Mouse (Mus musculus) kidney, embryonic 15.5 days (tissue): ENCODE measurements around the gene Rnft2. TPM values are rescaled to one million over a fixed set of nuclear protein-coding genes. Genes with fewer than 3 reads are reported as not detected.
A peak's percentile ranks its signal among the peaks of the same experiment; 100 is the strongest.

Experiments used
- ATAC-seq: fragments of 200-750 bp; cut with Nextera tagmentation; replicated peaks from 2 replicates; pipeline ENCODE4 v1.8.0; 2017; ENCODE audit warnings: moderate TSS enrichment; ENCODE audit not compliant: low FRiP score
- H3K27ac ChIP-seq: fragments of 300-500 bp; sonication (generic); 2 replicates; pipeline ENCODE4 v1.5.1; 2015; ENCODE audit warnings: mild to moderate bottlenecking, inconsistent platforms
- H3K27me3 ChIP-seq: fragments of 300-500 bp; sonication (generic); 2 replicates; pipeline ENCODE4 v1.6.1; 2015; ENCODE audit warnings: inconsistent platforms
- H3K36me3 ChIP-seq: fragments of 300-500 bp; sonication (generic); 2 replicates; pipeline ENCODE4 v1.6.1; 2015; ENCODE audit warnings: inconsistent platforms
- H3K4me1 ChIP-seq: fragments of 300-500 bp; sonication (generic); 2 replicates; pipeline ENCODE4 v1.6.1; 2015; ENCODE audit warnings: inconsistent platforms
- H3K4me2 ChIP-seq: fragments of 300-500 bp; sonication (generic); 2 replicates; pipeline ENCODE4 v1.6.1; 2015; ENCODE audit warnings: moderate library complexity, mild to moderate bottlenecking, inconsistent platforms
- H3K4me3 ChIP-seq: fragments of 300-500 bp; sonication (generic); replicated peaks from 2 replicates; pipeline ENCODE4 v1.5.1; 2015; ENCODE audit warnings: mild to moderate bottlenecking, inconsistent platforms
- H3K9ac ChIP-seq: fragments of 300-500 bp; sonication (generic); 2 replicates; pipeline ENCODE4 v1.6.1; 2015; ENCODE audit warnings: mild to moderate bottlenecking, inconsistent platforms
- H3K9me3 ChIP-seq: fragments of 300-500 bp; sonication (generic); replicated peaks from 2 replicates; pipeline ENCODE4 v1.6.1; 2016; ENCODE audit warnings: inconsistent platforms
- WGBS: fragments of 180-500 bp; shearing (Covaris S2); methylation state at CpG from one replicate; pipeline ENCODE4 v1.1.7; 2015; ENCODE audit warnings: mixed read lengths; 5-methylcytosine and 5-hydroxymethylcytosine counted together
- polyA plus RNA-seq: library from polyadenylated mRNA; unstranded; fragments of >200 nt; fragmentation: Nextera tagmentation; extraction: Ambion mirVana; gene quantifications from 2 replicates; pipeline ENCODE4 v1.2.1, GENCODE M21; 2015

Rnft2 gene
- 3.1 and 3.5 TPM in 2 replicates for polyA plus RNA-seq

DNA sequence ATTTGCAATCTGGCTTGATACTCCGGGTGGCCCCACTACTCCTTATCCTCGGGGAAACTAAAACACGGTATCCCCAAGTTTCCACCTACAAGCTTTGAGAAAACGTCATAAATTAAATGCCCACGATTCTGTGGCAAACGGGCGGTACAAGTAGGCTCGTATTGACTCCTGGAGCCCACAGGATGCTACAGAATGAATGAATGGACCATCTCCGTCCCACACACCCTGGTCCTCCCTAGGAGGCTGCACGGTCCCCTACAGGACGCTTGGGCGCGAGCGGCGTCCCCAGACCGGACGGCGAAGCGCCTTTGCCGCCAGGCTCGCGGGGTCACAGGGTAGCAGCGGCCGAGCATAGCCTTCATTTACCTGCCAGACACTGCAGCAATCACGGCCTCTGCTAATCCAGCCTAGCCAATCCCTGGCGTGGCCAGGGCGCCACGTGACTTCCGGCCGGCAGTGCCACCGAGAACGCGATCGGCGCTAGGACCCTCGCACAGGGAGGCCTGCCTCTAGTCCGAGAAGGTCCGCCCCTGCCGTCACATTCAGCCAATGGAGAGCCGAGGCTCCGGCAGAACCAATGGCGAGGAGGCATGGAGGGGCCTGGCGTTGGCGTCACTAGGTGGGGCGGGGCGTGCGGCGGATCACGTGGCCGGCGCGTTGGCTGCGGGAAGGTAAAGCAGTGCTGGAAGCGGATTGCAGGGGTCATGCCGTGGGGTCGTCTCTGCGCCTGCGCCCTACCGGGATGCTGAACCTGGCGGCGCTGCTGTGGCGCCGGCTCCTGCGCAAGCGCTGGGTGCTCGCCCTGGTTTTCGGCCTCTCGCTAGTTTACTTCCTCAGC, at the start of gene Rnft2, which contains the start of gene 2410131K14Rik:
Gene Rnft2 (minus strand): TSS at position 511 of the 838 bp plus-strand sequence.
Gene 2410131K14Rik (plus strand): TSS at position 622 of the 838 bp plus-strand sequence.
- WGBS, result under 1% methylated on average over 68 of the region's 68 CpGs
- ATAC-seq, result peak; percentile 100
- no peaks in the 10 kb centered on the region for H3K9me3 ChIP-seq
- peak within 1 kb of the TSS; percentile 86 for H3K4me2 ChIP-seq
- H3K9ac ChIP-seq, result peak within 1 kb of the TSS; percentile 74
- H3K4me3 ChIP-seq, result peak within 1 kb of the TSS; percentile 86
- peaks cover 18% of the 10 kb centered on the region for H3K4me1 ChIP-seq
- H3K27ac ChIP-seq, result peak within 1 kb of the TSS; percentile 89
- peaks cover 36% of the 10 kb centered on the region for H3K36me3 ChIP-seq
- H3K27me3 ChIP-seq, result no peaks in the 10 kb centered on the region

DNA sequence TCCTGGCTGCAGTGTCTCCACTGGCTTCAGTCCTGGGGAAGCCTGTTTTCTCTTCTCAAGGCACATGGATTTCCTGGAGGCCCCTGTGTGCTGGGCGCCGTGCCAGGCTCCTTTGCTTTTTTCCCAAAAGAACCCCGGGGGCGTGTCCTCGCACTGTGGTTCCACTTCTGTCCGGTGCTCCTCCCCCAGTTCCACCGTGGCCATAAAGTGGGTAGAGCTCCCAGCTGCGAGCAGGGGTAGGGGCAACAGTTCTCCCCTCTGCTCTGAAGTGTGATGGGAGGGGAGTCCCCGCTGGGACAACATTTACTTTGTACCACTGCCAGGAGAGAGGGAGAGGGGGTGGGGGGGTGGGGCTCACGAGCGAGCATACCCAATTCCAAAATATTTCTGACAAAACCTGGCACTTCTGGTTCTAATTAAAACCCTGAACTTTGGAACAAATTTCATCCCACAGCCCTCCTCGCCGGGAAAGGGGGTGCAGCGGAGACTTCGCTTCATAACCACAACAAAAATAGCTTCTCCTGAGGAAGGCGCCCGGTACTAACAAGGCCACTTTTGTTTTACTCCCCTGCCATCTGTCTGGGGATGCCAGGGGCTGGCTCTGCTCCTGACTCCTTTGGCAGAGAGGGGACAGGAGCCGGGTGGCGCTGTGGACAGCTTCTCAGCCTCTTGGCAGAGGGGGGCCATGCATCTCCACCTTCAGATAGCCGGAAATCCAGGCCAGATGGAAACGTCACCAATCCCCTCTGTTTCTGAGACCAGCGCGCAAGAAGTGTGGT, 49.4 kb upstream of the Rnft2 start:
- peak; percentile 59 for ATAC-seq
- WGBS, result 26% methylated on average over 23 of the region's 23 CpGs
- Histone ChIP-seq H3K27me3 (peaks cover 30% of the 10 kb centered on the region), H3K4me3 (peak overlapping the region; percentile 23), H3K27ac (peak overlapping the region; percentile 57), H3K4me2 (peak overlapping the region; percentile 53), H3K9me3 (no peaks in the 10 kb centered on the region), H3K4me1 (peaks cover 40% of the 10 kb centered on the region), H3K9ac (no peak overlapping the region), H3K36me3 (no peaks in the 10 kb centered on the region)

DNA sequence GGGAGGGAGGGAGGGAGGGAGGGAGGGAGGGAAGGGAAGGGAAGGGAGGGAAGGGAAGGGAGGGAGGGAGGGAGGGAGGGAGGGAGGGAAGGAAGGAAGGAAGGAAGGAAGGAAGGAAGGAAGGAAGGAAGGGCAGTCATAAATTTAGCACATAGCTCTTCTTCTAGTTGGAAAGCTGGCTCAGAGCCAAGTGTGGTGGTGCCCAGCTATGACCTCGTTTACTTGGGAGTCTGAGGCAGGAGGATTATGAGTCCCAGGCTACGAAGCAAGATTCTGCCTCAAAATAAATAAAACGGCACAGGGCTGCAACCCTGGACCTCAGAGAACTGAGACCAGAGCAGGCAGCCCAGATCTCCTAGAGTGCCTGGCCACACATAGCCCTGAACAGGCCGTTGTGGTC, 47.6 kb upstream of the Rnft2 start:
- Histone ChIP-seq H3K9ac (no peak overlapping the region), H3K4me3 (no peak overlapping the region), H3K36me3 (no peaks in the 10 kb centered on the region), H3K9me3 (no peaks in the 10 kb centered on the region), H3K27ac (no peak overlapping the region), H3K27me3 (peaks cover 16% of the 10 kb centered on the region), H3K4me1 (peaks cover 32% of the 10 kb centered on the region), H3K4me2 (no peak overlapping the region)
- WGBS, result 62% methylated on average over 4 of the region's 4 CpGs
- no peak for ATAC-seq

DNA sequence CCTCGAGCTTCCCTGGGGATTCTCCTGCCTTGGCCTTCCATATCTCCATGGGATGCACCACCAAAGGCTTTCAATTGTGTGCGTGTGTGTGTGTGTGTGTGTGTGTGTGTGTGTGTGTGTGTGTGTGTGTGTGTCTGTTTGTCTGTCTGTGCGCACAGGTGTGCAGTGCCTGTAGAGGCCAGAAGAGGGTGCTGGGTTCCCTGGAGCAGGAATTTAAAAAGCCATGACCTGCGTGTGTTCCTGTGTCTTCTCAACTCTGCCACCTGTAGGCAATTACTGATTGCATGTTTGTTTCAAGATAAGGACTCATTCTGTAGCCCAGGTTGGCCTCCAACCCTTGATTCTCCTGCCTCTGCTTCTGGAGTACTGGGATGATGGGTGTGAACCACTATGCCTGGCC, 46.5 kb upstream of the Rnft2 start:
- Histone ChIP-seq H3K9ac (no peak overlapping the region), H3K4me3 (no peak overlapping the region), H3K9me3 (no peaks in the 10 kb centered on the region), H3K36me3 (no peaks in the 10 kb centered on the region), H3K4me1 (peaks cover 27% of the 10 kb centered on the region), H3K4me2 (no peak overlapping the region), H3K27ac (no peak overlapping the region), H3K27me3 (peaks cover 15% of the 10 kb centered on the region)
- WGBS, result 96% methylated on average over 4 of the region's 4 CpGs
- ATAC-seq, result no peak

DNA sequence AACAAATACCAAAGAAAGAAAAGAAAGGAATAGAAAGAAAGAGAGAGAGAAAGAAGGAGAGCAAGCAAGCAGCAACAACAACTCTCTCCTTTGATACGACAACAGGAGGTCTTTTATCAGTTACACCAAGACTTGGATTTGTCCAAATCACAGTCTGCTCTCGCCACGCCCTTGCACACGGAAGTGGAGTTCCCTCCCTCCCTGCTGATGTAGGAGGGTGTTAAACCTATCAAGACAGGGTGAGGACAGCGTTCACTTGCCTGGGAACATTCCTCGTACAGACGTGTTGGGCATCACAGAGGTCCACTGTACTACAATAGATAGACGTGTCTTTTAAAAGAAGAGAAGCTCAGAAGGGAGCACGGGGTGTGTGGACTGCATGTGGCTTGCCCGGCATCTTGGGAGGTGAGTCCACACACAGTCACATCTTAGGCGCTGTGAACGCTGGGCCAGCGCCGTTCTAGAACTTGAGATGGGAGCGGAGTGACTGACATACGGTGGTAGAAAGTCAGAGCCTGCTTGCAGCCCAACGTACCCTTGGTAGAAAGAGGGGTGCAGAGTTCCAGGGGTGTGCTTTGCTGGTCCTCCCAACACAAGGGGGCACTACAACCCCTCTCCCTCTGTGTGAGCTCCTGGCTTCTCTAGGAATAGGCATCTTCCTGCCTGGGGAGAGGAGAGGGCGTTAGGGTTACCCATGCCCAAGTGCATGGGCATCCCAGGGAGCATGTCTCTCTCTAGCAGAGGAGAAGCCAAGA, 33.0 kb upstream of the Rnft2 start:
- peaks cover 66% of the 10 kb centered on the region for H3K27me3 ChIP-seq
- H3K4me1 ChIP-seq, result peaks cover 15% of the 10 kb centered on the region
- H3K4me2 ChIP-seq, result no peak overlapping the region
- ATAC-seq, result no peak
- H3K27ac ChIP-seq, result no peak overlapping the region
- H3K4me3 ChIP-seq, result no peak overlapping the region
- H3K9ac ChIP-seq, result no peak overlapping the region
- WGBS, result 89% methylated on average over 18 of the region's 18 CpGs
- H3K9me3 ChIP-seq, result no peaks in the 10 kb centered on the region
- no peaks in the 10 kb centered on the region for H3K36me3 ChIP-seq

DNA sequence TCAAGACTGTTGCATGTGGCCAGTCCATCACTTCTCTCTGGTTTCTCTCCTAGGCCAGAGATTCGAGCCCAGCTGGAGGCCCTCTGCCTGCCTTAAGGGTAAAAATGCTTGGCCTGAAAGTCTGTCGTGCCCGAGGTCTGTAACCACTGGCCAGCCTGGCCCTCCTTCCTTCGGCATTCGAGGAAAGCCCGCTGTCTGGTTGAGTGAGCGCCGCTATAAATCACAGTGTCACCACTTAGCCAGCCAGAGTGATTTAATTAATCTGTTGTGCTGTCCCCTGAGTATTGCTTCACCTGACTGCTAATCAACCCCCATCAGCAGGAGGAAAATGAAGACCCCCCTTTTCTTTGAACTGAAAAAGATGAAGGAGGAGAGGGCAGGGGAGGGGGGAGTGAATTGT, 31.8 kb upstream of the Rnft2 start:
- 19% methylated on average over 8 of the region's 8 CpGs for WGBS
- no peaks in the 10 kb centered on the region for H3K36me3 ChIP-seq
- no peaks in the 10 kb centered on the region for H3K9me3 ChIP-seq
- ATAC-seq, result no peak
- H3K9ac ChIP-seq, result no peak overlapping the region
- H3K27me3 ChIP-seq, result peaks cover 77% of the 10 kb centered on the region
- H3K4me3 ChIP-seq, result no peak overlapping the region
- H3K27ac ChIP-seq, result no peak overlapping the region
- H3K4me2 ChIP-seq, result no peak overlapping the region
- peaks cover 18% of the 10 kb centered on the region for H3K4me1 ChIP-seq

DNA sequence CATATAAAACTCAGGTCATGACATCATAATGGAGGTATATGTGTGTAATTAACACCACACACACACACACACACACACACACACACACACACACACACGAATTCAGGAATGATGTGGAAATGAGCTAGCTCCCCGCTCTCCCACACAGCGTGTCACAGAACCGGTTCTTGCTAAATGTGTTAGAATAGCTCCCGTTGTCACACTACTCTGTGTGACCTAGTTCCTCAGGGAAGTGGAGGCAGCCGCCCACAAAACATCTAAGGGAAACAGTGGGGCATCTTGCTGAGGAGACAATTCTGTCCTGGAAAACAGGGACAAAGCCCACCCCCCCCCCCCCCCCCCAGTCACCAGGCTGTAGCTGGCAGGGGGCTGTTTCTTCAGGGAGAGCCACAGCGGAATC, 31.4 kb upstream of the Rnft2 start:
- peaks cover 81% of the 10 kb centered on the region for H3K27me3 ChIP-seq
- H3K9me3 ChIP-seq, result no peaks in the 10 kb centered on the region
- H3K36me3 ChIP-seq, result no peaks in the 10 kb centered on the region
- 51% methylated on average over 7 of the region's 7 CpGs for WGBS
- H3K4me3 ChIP-seq, result no peak overlapping the region
- H3K9ac ChIP-seq, result no peak overlapping the region
- peaks cover 18% of the 10 kb centered on the region for H3K4me1 ChIP-seq
- no peak overlapping the region for H3K4me2 ChIP-seq
- no peak for ATAC-seq
- no peak overlapping the region for H3K27ac ChIP-seq

DNA sequence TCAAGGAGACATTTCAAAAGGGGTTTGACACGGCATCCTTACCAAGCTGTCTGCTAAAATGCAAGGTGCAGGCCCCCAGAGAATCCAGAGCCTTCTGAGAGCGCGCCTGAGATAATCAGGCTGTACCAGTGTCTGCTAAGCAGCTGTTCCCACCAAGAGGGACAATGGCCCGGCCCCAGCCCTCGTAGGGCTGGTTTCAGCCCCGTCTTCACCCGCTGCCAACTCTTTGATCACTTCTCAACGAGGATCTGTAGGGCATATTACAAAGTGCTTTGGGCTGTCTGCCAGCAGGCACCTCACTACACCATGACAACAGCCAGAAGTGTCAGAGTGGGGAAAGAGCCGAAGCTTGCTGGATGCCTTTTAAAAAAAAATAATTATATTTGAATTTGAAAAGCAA, 29.6 kb upstream of the Rnft2 start:
- peaks cover 26% of the 10 kb centered on the region for H3K4me1 ChIP-seq
- no peak for ATAC-seq
- H3K27ac ChIP-seq, result no peak overlapping the region
- H3K36me3 ChIP-seq, result no peaks in the 10 kb centered on the region
- WGBS, result 33% methylated on average over 9 of the region's 9 CpGs
- no peak overlapping the region for H3K4me3 ChIP-seq
- no peak overlapping the region for H3K4me2 ChIP-seq
- H3K9ac ChIP-seq, result no peak overlapping the region
- no peaks in the 10 kb centered on the region for H3K9me3 ChIP-seq
- H3K27me3 ChIP-seq, result peaks cover 90% of the 10 kb centered on the region

DNA sequence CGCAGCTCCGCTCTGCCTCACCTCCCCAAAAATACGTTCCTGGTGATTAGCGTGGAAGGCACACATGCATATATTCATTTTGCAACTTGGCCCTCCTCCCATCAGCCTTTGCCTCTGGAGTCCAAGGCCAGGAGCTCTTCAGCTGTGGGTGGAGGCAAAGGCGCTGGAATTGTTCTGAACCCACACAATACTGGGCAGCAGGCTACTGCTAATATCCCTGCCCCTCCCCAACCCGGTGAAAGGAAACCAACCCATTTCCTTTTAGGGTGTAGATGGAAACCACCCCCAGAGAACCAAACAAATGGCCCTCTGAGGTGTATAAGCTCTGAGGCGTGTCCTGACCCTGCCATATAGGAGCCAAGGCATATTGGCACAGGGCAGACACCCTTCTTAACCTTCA, 28.5 kb upstream of the Rnft2 start:
- Histone ChIP-seq H3K4me3 (no peak overlapping the region), H3K4me1 (peaks cover 36% of the 10 kb centered on the region), H3K9me3 (no peaks in the 10 kb centered on the region), H3K9ac (no peak overlapping the region), H3K27ac (no peak overlapping the region), H3K36me3 (no peaks in the 10 kb centered on the region), H3K4me2 (no peak overlapping the region), H3K27me3 (peaks cover 90% of the 10 kb centered on the region)
- WGBS, result 69% methylated on average over 7 of the region's 7 CpGs
- no peak for ATAC-seq

DNA sequence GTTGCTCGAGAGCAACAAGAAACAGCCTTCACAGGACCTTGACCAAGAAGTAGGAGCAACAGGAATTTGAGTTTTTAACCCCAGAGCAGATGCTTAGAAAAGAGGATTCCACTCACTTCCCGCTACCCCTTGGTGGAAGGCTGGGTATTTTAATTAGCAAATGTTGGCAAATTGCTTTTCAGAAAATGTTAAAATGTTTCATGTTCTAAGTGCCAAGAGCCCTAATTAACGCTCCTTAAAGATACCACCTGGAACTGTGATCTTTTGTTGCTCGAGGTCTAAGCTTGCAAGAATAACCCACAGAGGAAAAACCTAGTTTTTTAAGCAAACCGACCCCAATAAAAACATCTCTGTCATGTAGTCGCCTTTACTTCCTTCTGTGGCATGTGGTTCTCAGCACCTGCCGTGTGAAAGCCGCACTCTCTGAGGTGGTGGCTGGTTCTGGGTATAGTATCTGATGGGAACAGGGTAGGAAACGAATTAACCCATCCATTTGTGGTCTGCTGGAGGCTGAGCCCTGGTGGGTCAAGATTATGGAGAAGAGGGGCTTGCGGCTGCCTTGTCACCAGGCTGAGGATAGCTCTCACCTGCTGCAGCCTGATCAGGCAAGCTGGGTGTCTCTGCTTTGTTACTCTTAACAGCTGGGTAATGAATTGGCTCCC, 26.7 kb upstream of the Rnft2 start:
- ATAC-seq, result no peak
- no peaks in the 10 kb centered on the region for H3K36me3 ChIP-seq
- peaks cover 31% of the 10 kb centered on the region for H3K4me1 ChIP-seq
- no peak overlapping the region for H3K4me2 ChIP-seq
- peaks cover 83% of the 10 kb centered on the region for H3K27me3 ChIP-seq
- 52% methylated on average over 10 of the region's 10 CpGs for WGBS
- H3K27ac ChIP-seq, result no peak overlapping the region
- no peak overlapping the region for H3K9ac ChIP-seq
- H3K9me3 ChIP-seq, result no peaks in the 10 kb centered on the region
- H3K4me3 ChIP-seq, result no peak overlapping the region

DNA sequence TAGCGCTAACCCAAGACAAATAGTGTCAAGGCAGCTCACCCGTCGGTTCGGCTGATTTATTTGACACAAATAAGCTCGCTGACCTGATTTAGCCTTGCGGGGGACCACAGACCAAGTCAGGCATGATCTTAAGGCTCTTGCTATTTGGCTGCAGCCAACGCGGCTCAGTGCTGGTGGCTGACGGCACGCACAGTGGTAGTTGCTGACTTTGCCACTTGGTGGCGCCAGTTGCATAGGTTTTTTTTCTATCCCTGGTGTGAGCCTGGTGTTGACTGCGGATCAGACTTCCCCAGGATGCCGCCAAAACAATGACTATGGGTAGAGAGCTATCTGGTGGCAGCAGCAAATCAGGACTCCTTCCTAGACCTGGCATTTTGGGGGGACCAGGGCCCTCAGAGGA, 24.1 kb upstream of the Rnft2 start:
- H3K36me3 ChIP-seq, result no peaks in the 10 kb centered on the region
- H3K4me3 ChIP-seq, result no peak overlapping the region
- 0 out of 2 replicates have a peak overlapping the region, but pooled peaks have one; percentile 7 for H3K9ac ChIP-seq
- no peak overlapping the region for H3K27ac ChIP-seq
- WGBS, result under 1% methylated on average over 13 of the region's 13 CpGs
- peak overlapping the region; percentile 38 for H3K4me2 ChIP-seq
- peaks cover 60% of the 10 kb centered on the region for H3K27me3 ChIP-seq
- ATAC-seq, result peak; percentile 68
- H3K9me3 ChIP-seq, result no peaks in the 10 kb centered on the region
- H3K4me1 ChIP-seq, result peaks cover 28% of the 10 kb centered on the region
